Comparison of ENCODE assay signal across 10 mouse cellular contexts in the genomic region with DNA sequence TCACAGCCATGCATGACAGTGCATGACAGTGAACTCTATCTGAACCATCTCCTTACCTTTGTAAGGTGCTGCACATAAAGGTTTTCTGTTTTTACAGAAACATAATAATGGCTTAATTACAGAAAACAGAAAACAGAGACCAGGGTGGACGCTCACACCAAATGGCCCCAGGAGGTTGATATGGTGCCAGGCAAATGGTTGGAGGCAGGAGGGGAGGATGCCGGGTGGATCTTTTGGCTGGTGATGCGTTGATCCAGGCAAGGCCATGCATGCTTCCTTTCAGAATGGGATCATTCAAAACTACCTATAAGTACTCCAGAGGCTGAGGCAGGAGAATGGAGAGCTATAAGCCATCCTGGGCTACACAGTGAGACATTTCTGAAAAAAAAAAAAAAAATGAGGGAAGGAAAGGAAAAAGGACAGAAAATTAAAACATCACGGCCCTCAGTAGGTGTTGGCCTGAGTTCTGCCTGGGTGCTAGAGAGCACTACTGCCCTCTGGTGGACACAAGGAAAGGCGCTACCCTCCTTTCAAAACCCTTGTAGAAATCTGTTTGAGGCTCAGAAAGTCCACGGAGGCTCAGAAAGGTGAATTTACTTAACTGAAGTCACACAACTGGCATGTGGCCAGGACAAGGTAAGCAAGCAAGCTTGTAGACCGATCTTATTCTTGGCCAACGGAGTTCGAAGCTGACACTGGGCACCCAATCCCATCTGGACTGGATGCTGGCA. TPM values are rescaled to one million over a fixed set of nuclear protein-coding genes. Genes with fewer than 3 reads are reported as not detected.
DNase-seq lines count a peak whose midpoint lies in the region; ATAC-seq and TF ChIP-seq lines count a peak whose summit lies in the region.
"Had no signal": no experiment of that assay in that cellular context is flagged by ENCODE, and none has a peak within 500 bp of the region (broad histone marks: within the 10 kb centered on the region; RNA-seq: fewer than 3 reads in every experiment).

No protein-coding gene starts in this region.

- H3K9me3 ChIP-seq in heart, postnatal 0 days (replicated peaks; ENCODE audit: control insufficient read depth, low read length) = no peaks in the 10 kb centered on the region
- H3K9me3 ChIP-seq in intestine, embryonic 16.5 days (ENCODE audit: control insufficient read depth, low read length) = no peaks in the 10 kb centered on the region
- no peaks in the 10 kb centered on the region for H3K9me3 ChIP-seq in midbrain, postnatal 0 days (ENCODE audit: low read length)
- H3K9me3 ChIP-seq: embryonic facial prominence, embryonic 12.5 days; limb, embryonic 12.5 days had no signal

- H3K4me3 ChIP-seq in heart, postnatal 0 days (ENCODE audit: low read depth, low read length) = no peak overlapping the region
- H3K4me3 ChIP-seq in intestine, embryonic 16.5 days (ENCODE audit: low read length) = no peak overlapping the region
- H3K4me3 ChIP-seq in midbrain, postnatal 0 days (ENCODE audit: low read depth, low read length) = no peak overlapping the region
- H3K4me3 ChIP-seq: embryonic facial prominence, embryonic 12.5 days; limb, embryonic 12.5 days had no signal

- no peaks in the 10 kb centered on the region for H3K4me1 ChIP-seq in heart, postnatal 0 days (ENCODE audit: control insufficient read depth, insufficient read depth)
- no peaks in the 10 kb centered on the region; the same call in 1 of the 2 replicates for H3K4me1 ChIP-seq in intestine, embryonic 16.5 days (ENCODE audit: control insufficient read depth, insufficient read depth, low read length)
- no peaks in the 10 kb centered on the region for H3K4me1 ChIP-seq in midbrain, postnatal 0 days (ENCODE audit: insufficient read depth, low read length)

- no peak overlapping the region for H3K27ac ChIP-seq in heart, postnatal 0 days (ENCODE audit: low read depth)
- H3K27ac ChIP-seq in intestine, embryonic 16.5 days (ENCODE audit: low read length) = no peak overlapping the region
- H3K27ac ChIP-seq in midbrain, postnatal 0 days (ENCODE audit: low read depth, low read length) = no peak overlapping the region
- H3K27ac ChIP-seq: embryonic facial prominence, embryonic 12.5 days; limb, embryonic 12.5 days had no signal

- H3K4me2 ChIP-seq in heart, postnatal 0 days (ENCODE audit: low read depth, low read length) = no peak overlapping the region
- H3K4me2 ChIP-seq in intestine, embryonic 16.5 days (ENCODE audit: low read depth, low read length) = no peak overlapping the region
- no peak overlapping the region for H3K4me2 ChIP-seq in midbrain, postnatal 0 days (ENCODE audit: low read depth, low read length, poor library complexity, severe bottlenecking)
- H3K4me2 ChIP-seq: embryonic facial prominence, embryonic 12.5 days; limb, embryonic 12.5 days had no signal

- ATAC-seq in heart, postnatal 0 days (ENCODE audit: insufficient read depth, low read depth) = 0 out of 2 replicates have a peak, but pooled peaks have one; percentile 27
- ATAC-seq in intestine, embryonic 16.5 days = 0 out of 2 replicates have a peak, but pooled peaks have one; percentile 25
- ATAC-seq in midbrain, postnatal 0 days (ENCODE audit: low FRiP score) = no peak

- intact Hi-C loops in heart, postnatal 25 days (cut with DNase I) = loop anchor here (1.0 to 5.0 kb wide), 3 partner anchors 36 to 127 kb away; no protein-coding TSS in a partner anchor

- peaks cover 5% of the 10 kb centered on the region; the same call in 1 of the 2 replicates for H3K27me3 ChIP-seq in heart, postnatal 0 days (ENCODE audit: control insufficient read depth, insufficient read depth, low read length)
- no peaks in the 10 kb centered on the region for H3K27me3 ChIP-seq in intestine, embryonic 16.5 days (replicated peaks; ENCODE audit: control insufficient read depth, insufficient read depth, low read length)
- H3K27me3 ChIP-seq in midbrain, postnatal 0 days (ENCODE audit: insufficient read depth, low read length) = no peaks in the 10 kb centered on the region

- 27% methylated on average over 9 of the region's 9 CpGs for WGBS in heart, postnatal 0 days
- 25% methylated on average over 9 of the region's 9 CpGs for WGBS in intestine, embryonic 16.5 days
- WGBS in midbrain, postnatal 0 days = 35% methylated on average over 9 of the region's 9 CpGs

- TF ChIP-seq CTCF in heart, postnatal 0 days (IDR thresholded peaks at IDR 0.05; ENCODE audit: low read depth) = peak; percentile 90
- peak; percentile 90 for TF ChIP-seq CTCF in midbrain, postnatal 0 days (IDR thresholded peaks at IDR 0.05)

- TF ChIP-seq EP300 in heart, postnatal 0 days (IDR thresholded peaks at IDR 0.05; ENCODE audit: low read depth) = no peak

- peak; percentile 67 for DNase-seq in heart, postnatal 0 days (ENCODE audit: low spot score)
- no peak for DNase-seq in heart, postnatal 25 days (ENCODE audit: low spot score)
- DNase-seq in urinary bladder, postnatal 14 days (ENCODE audit: low spot score) = peak; percentile 55
- DNase-seq in urinary bladder, adult 18-20 months (ENCODE audit: low spot score in 2 of 2) = no peak
- peak; percentile 73 to 82 for DNase-seq in cerebellum, postnatal 10 days
- peak; percentile 70 for DNase-seq in midbrain, postnatal 0 days (ENCODE audit: low spot score)
- DNase-seq in ovary, postnatal 36 days (ENCODE audit: low spot score) = no peak

- no peak overlapping the region for H3K9ac ChIP-seq in heart, postnatal 0 days (replicated peaks; ENCODE audit: low read depth, low read length)
- no peak overlapping the region for H3K9ac ChIP-seq in intestine, embryonic 16.5 days (ENCODE audit: low read depth, low read length)
- no peak overlapping the region for H3K9ac ChIP-seq in midbrain, postnatal 0 days (replicated peaks; ENCODE audit: low read length, poor library complexity, severe bottlenecking)
- H3K9ac ChIP-seq: embryonic facial prominence, embryonic 12.5 days; limb, embryonic 12.5 days had no signal

- no peaks in the 10 kb centered on the region for H3K36me3 ChIP-seq in heart, postnatal 0 days (replicated peaks; ENCODE audit: control insufficient read depth, insufficient read depth, low read length)
- no peaks in the 10 kb centered on the region for H3K36me3 ChIP-seq in intestine, embryonic 16.5 days (ENCODE audit: control insufficient read depth, insufficient read depth, low read length)
- no peaks in the 10 kb centered on the region for H3K36me3 ChIP-seq in midbrain, postnatal 0 days (ENCODE audit: insufficient read depth, low read length)
- H3K36me3 ChIP-seq: embryonic facial prominence, embryonic 12.5 days; limb, embryonic 12.5 days had no signal

RNA-seq across cellular contexts. Expression of a gene that starts 6.4 kb away (rescaled TPM):
- 2.9 and 3.2 TPM in 2 replicates for total RNA-seq in heart, postnatal 0 days (2014; rRNA removed; ENCODE audit: low replicate concordance)
- polyA plus RNA-seq in heart, postnatal 0 days (2015; fragmentation: Nextera tagmentation; extraction: Ambion mirVana) = 1.7 and 2.0 TPM in 2 replicates
- 10 to 100 TPM in 1 of 2 experiments, 1 to 10 TPM in 1; 8.7 to 11.8 TPM for total RNA-seq in heart, postnatal 25 days (2021)
- polyA plus RNA-seq in intestine, embryonic 16.5 days (2015; fragmentation: Nextera tagmentation; extraction: Ambion mirVana) = 3.3 and 4.4 TPM in 2 replicates
- total RNA-seq in midbrain, postnatal 0 days (2014; rRNA removed) = 5.9 and 7.6 TPM in 2 replicates
- polyA plus RNA-seq in midbrain, postnatal 0 days (2015; fragmentation: Nextera tagmentation; extraction: Ambion mirVana) = 3.7 and 4.1 TPM in 2 replicates

RNA-seq across cellular contexts. Expression of a gene that starts 27.5 kb away (rescaled TPM):
- 6.4 and 6.9 TPM in 2 replicates for total RNA-seq in heart, postnatal 0 days (2014; rRNA removed; ENCODE audit: low replicate concordance)
- 2.4 and 2.6 TPM in 2 replicates for polyA plus RNA-seq in heart, postnatal 0 days (2015; fragmentation: Nextera tagmentation; extraction: Ambion mirVana)
- 1 to 10 TPM; 1.9 to 4.3 TPM for total RNA-seq in heart, postnatal 25 days (2021)
- polyA plus RNA-seq in intestine, embryonic 16.5 days (2015; fragmentation: Nextera tagmentation; extraction: Ambion mirVana) = 7.5 and 9.3 TPM in 2 replicates
- 1.1 and 2.0 TPM in 2 replicates for total RNA-seq in midbrain, postnatal 0 days (2014; rRNA removed)
- polyA plus RNA-seq in midbrain, postnatal 0 days (2015; fragmentation: Nextera tagmentation; extraction: Ambion mirVana) = 0.46 and 0.50 TPM in 2 replicates

RNA-seq across cellular contexts. Expression of a gene that starts 47.8 kb away (rescaled TPM):
- total RNA-seq in heart, postnatal 0 days (2014; rRNA removed; ENCODE audit: low replicate concordance) = 28.6 and 36.6 TPM in 2 replicates
- 103 and 105 TPM in 2 replicates for polyA plus RNA-seq in heart, postnatal 0 days (2015; fragmentation: Nextera tagmentation; extraction: Ambion mirVana)
- 100 to 1,000 TPM; 101 to 111 TPM for total RNA-seq in heart, postnatal 25 days (2021)
- 22.9 and 23.3 TPM in 2 replicates for polyA plus RNA-seq in intestine, embryonic 16.5 days (2015; fragmentation: Nextera tagmentation; extraction: Ambion mirVana)
- total RNA-seq in midbrain, postnatal 0 days (2014; rRNA removed) = 0.66 and 1.1 TPM in 2 replicates
- 2.7 and 3.1 TPM in 2 replicates for polyA plus RNA-seq in midbrain, postnatal 0 days (2015; fragmentation: Nextera tagmentation; extraction: Ambion mirVana)

RNA-seq across cellular contexts. Expression of a gene that starts 56.4 kb away (rescaled TPM):
- 238 and 259 TPM in 2 replicates for total RNA-seq in heart, postnatal 0 days (2014; rRNA removed; ENCODE audit: low replicate concordance)
- polyA plus RNA-seq in heart, postnatal 0 days (2015; fragmentation: Nextera tagmentation; extraction: Ambion mirVana) = 169 and 188 TPM in 2 replicates
- 10 to 100 TPM; 46.9 to 70.1 TPM for total RNA-seq in heart, postnatal 25 days (2021)
- polyA plus RNA-seq in intestine, embryonic 16.5 days (2015; fragmentation: Nextera tagmentation; extraction: Ambion mirVana) = 232 and 245 TPM in 2 replicates
- total RNA-seq in midbrain, postnatal 0 days (2014; rRNA removed) = 121 and 208 TPM in 2 replicates
- polyA plus RNA-seq in midbrain, postnatal 0 days (2015; fragmentation: Nextera tagmentation; extraction: Ambion mirVana) = 148 and 156 TPM in 2 replicates

Comparison
In these comparisons a context has a peak if more than half of its experiments do, and no peak if none do; other contexts are left out.
1. DNase-seq: peak in heart, postnatal 0 days (single experiment), urinary bladder, postnatal 14 days (single experiment), cerebellum, postnatal 10 days (2 of 2) and midbrain, postnatal 0 days (single experiment); none in heart, postnatal 25 days (single experiment), urinary bladder, adult 18-20 months (0 of 2) and ovary, postnatal 36 days (single experiment).
2. RNA of a gene that starts 47.8 kb away (total RNA-seq): 101 to 111 TPM in heart, postnatal 25 days and 28.6 to 36.6 TPM in heart, postnatal 0 days; 0.66 to 1.1 TPM in midbrain, postnatal 0 days; every median in the first group is over 10 times any median in the second.